Mouse (Mus musculus) MN1 (cell line): ENCODE data around the gene 1700008P02Rik.
"Not testable (repeated sequence)": the region's sequence is repeated elsewhere in the genome, so short reads cannot be mapped to it uniquely, and the experiment has no call there.

Source experiments
- DNase-seq: peaks from one replicate; pipeline ENCODE4 v3.0.0-alpha.2; 2016; ENCODE audit warnings: low spot score

The 1700008P02Rik gene

GRCm38 (mm10) chr3:6620343-6620742 lies at the start of gene 1700008P02Rik:
TSS of gene 1700008P02Rik (minus strand) at chr3:6620443.
- no peak for DNase-seq

- DNase-seq, result no peak
These were observed 29.2 kb upstream of the 1700008P02Rik start for GRCm38 (mm10) chr3:6649411-6649810.

GRCm38 (mm10) chr3:6638151-6638550 lies 17.9 kb upstream of the 1700008P02Rik start:
- not testable (repeated sequence) for DNase-seq

- DNase-seq, result no peak
These were observed 14.0 kb upstream of the 1700008P02Rik start for GRCm38 (mm10) chr3:6634256-6634655.

GRCm38 (mm10) chr3:6617881-6618280 lies 2.4 kb downstream of the 1700008P02Rik start:
- DNase-seq, result no peak
